Mouse (Mus musculus) large intestine, adult 2 months (tissue): ENCODE results near the gene Rufy2. TPM values are rescaled to one million over a fixed set of nuclear protein-coding genes. Genes with fewer than 3 reads are reported as not detected.
A peak's percentile ranks its signal among the peaks of the same experiment; 100 is the strongest.

Experiments
- DNase-seq: peaks from one replicate; pipeline ENCODE4 v3.0.0-alpha.2; 2012; ENCODE audit warnings: low read depth, low spot score
- WGBS: fragments of 180-500 bp; shearing (Covaris S2); methylation state at CpG from one replicate; pipeline ENCODE4 v1.1.7; 2018; 5-methylcytosine and 5-hydroxymethylcytosine counted together
- polyA plus RNA-seq: library from polyadenylated mRNA; depleted of rRNA; stranded (reverse); fragments of >200 nt; gene quantifications from 2 replicates; pipeline ENCODE4 v1.2.3, GENCODE M21; 2012; rRNA removed

Gene Rufy2
- 1.5 and 2.3 TPM in 2 replicates for polyA plus RNA-seq

DNA sequence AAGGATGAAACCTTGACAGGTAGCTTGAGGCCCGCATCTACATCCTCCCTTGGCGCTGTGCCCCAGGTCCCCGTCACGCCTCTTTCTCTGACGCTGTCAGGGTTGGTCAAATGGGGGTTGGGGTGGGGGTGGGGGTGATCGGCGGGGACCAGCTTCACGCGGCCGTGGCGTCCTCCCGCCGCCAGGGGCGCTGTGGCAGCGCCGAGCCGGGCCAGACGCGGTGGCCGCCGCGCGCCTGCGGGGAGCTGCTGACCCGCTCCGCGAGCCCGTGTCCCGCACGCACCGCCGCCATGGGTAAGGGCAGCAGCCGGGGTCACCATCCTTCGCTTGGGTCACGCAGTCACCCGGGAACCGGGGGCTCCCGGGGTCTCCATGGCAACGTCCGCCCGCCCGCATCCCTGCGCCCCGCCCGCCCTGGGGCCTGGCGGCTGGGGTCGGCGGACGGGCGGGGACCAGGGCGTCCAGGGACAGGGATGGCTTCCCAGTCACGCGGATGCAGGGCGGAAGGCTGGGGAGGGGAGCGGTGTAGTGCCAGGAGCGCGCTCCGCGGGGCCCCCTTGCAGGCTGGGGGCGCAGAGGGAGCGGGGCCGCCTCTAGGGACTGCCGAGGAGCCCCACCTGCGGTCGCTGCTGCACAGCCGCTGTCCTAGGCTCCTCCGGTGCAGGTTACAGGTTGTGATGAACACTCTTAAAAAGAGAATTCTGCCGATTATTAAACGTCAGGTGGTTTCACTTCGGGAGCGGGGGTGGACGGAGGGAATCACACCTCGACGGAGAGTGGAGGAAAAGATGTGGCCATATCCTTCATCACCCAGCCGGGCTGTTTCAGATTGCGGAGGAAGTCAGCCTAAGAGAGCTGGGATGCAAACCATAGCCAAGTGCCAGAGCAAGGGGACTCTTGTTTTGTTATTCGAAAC, at the start of gene Rufy2:
TSS of gene Rufy2 (plus strand) at position 185 of the 916 bp plus-strand sequence.
- under 1% methylated on average over 77 of the region's 77 CpGs for WGBS
- DNase-seq = no peak

- DNase-seq = no peak
- 100% methylated on average over 1 of the region's 1 CpGs for WGBS
Observed at GRCm38 (mm10) chr10:62932381-62932780, 47.6 kb upstream of the Rufy2 start.

DNA sequence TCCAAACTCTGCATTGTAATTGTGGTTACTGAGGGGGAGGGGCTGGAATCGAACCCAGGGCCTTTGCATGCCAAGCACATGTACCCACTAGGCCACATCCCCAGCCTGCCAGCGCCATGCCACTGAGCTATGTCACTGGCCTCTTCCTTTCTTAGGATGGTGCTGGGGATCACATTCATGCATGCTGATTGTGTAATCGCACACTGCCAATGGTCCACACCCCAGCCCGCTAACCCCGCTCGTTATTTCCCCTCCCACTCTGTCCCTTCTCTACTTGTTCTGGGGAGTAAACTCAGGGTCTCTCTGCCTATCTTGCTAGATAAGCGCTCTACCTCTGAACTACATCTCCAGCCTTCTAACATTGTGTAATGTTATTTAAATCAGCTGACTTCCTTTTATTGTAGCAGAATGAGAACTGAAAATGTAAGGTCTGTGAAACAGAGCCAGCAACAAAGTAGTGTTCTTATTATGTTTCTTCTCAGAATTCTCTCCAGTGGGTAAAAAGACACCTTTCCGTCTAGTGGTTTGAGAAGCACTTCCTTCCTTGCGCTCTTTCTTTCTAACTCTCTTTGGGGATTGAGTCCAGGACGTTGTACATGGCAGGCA, 34.9 kb upstream of the Rufy2 start:
- DNase-seq = no peak
- 82% methylated on average over 10 of the region's 10 CpGs for WGBS

DNA sequence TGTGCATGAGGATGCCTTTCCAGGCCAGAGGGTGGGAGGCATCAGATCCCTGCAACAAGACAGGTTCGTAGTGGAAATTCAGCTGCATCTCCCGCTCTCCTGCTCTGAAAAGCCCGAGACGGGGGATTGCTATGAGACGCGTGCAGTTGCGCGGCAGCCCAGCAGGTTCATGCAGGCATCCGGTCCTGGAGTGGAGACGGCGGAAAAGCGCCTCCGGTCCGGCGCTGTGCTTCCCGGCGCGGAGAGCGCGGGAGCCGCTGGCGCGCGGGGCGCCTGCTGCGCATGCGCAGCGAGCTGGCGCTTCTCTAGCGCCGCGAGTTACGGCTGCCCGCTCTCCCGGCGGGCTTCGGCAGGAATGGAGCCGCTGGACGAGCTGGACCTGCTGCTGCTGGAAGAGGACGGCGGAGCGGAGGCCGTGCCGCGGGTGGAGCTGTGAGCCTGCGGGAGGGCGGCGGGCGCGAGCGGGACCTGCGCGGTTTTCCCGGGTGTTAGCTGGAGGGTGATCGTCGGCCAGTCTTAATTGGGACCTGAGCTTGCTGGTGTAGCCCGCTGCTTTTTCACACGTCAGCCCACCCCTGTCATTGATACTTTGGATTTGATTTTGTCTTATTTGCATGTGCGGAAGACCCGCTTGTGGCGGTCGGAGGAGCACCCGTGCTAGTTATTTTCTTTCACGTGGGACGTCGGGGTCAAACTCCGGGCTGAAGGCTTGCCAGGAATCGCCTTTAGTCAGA, 33.1 kb upstream of the Rufy2 start, which contains the start of gene Dna2:
TSS of gene Dna2 (plus strand) at position 289 of the 734 bp plus-strand sequence.
- peak; percentile 33 for DNase-seq
- WGBS = under 1% methylated on average over 68 of the region's 68 CpGs

GRCm38 (mm10) chr10:62948551-62948950, 31.5 kb upstream of the Rufy2 start:
- no peak for DNase-seq
- 86% methylated on average over 7 of the region's 7 CpGs for WGBS

- WGBS = 94% methylated on average over 7 of the region's 7 CpGs
- no peak for DNase-seq
Observed at GRCm38 (mm10) chr10:62963956-62964355, 16.1 kb upstream of the Rufy2 start.

DNA sequence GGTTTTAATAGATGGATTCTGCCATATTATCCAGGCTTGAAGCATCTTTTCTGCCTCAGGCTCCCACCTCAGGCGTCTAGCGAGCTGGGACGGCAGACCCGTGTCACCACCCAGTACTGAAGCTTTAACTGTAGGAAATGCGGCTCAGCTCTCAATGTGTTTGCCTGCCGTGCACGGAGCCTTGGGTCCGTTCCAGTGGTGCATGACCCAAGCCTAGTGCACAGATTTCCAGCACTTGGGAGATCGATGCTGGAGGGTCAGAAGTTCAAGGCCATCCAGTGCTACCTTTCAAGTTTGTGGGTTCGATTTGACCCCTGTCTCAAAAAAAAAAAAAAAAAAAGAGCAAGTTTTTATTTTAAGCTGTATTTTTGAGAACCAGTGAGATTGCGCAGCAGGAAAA, 14.2 kb upstream of the Rufy2 start:
- DNase-seq = no peak
- WGBS = 93% methylated on average over 11 of the region's 11 CpGs

GRCm38 (mm10) chr10:62966291-62966690, 13.7 kb upstream of the Rufy2 start:
- DNase-seq = no peak
- WGBS = 93% methylated on average over 15 of the region's 15 CpGs

DNA sequence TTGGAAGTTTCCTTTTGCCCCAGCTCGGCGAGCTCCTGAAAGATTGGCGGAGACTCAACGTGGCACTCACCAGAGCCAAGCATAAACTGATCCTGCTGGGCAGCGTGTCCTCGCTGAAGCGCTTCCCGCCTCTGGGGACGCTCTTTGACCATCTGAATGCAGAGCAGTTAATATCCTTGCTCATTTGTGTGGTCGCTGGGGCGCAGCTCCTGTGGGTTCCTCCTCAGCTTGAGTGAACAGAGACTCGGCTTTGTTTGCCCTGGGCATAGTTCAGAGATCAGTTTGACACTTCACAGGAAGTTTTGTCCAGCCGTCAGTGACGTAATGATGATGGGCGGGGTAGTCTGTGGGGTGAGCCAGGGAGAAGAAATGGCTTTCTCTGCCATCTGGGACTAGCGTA, 8.2 kb upstream of the Rufy2 start:
- DNase-seq = no peak
- 30% methylated on average over 16 of the region's 16 CpGs for WGBS

DNA sequence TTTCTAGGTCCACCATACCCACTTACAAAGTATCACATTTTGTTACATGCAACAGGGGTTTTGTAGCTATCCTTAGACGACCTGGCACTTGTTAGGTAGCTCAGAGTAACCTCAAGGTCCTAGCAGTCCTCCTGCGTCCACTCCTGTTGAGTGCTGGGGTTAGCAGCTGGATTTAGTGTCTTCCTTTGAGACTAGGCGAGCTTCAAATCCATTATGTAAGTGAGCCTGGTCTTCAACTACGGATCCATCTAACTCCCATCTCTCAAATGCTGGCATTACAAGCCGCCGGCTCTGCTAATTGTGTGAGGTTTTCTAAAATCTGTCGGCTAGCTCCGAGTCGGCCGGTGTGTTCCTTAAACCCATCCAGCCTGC, 370 bp upstream of the Rufy2 start:
- 13% methylated on average over 10 of the region's 10 CpGs for WGBS
- no peak for DNase-seq

- 66% methylated on average over 11 of the region's 11 CpGs for WGBS
- no peak for DNase-seq
Observed at GRCm38 (mm10) chr10:62984072-62984471, 4.0 kb downstream of the Rufy2 start.

GRCm38 (mm10) chr10:62984495-62984894, 4.5 kb downstream of the Rufy2 start:
- DNase-seq = no peak
- 75% methylated on average over 6 of the region's 6 CpGs for WGBS

- WGBS = 33% methylated on average over 3 of the region's 3 CpGs
- no peak for DNase-seq
Observed at GRCm38 (mm10) chr10:62987341-62987740, 7.3 kb downstream of the Rufy2 start.

- 96% methylated on average over 15 of the region's 15 CpGs for WGBS
- no peak for DNase-seq
Observed at GRCm38 (mm10) chr10:62990636-62991035, 10.6 kb downstream of the Rufy2 start.

DNA sequence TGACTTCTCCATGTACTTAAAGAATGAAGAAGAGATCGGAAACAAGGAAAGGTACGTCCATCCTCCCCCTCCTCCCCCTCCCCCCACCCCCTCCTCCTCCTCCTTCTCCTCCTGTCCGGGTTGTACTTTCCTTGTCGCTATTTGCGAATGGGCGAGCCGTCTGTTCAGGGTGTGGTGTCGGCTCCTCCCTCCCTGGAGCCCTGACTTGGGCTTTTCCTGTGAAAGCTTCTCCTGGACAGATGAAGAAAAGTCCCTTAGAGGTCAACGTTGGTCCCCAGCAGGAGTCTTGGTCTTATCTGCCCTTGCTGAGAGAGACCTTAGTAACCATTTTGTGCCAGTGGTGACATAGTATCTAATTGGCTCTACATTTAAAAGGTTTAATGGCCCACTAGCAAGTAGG, 14.0 kb downstream of the Rufy2 start:
- 50% methylated on average over 6 of the region's 9 CpGs for WGBS

GRCm38 (mm10) chr10:63000584-63000983, 20.6 kb downstream of the Rufy2 start:
- 78% methylated on average over 9 of the region's 9 CpGs for WGBS

More for the DNA sequence above, 14.0 kb downstream of the Rufy2 start:
- DNase-seq = no peak

GRCm38 (mm10) chr10:63003252-63003651, 23.2 kb downstream of the Rufy2 start:
- no peak for DNase-seq
- WGBS = 81% methylated on average over 9 of the region's 9 CpGs

More at GRCm38 (mm10) chr10:63000584-63000983, 20.6 kb downstream of the Rufy2 start:
- no peak for DNase-seq

DNA sequence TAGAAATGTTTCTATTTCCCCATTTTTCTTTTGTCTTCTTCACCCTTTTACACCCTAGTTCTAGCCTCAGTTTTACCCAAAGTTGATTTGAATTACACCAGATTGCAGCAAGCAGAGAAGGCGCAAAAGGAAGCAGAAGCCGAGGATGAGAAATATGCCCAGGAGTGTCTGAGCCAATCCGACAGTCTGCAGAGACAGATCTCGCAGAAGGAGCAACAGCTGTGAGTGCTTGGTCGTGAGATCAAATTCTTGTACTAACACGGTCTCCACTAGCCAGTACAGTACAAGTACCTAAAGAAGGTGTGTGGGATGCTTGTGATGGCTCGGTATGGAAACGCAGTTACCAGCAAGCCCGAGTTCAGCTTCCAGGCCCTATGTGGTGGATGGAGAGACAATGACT, 24.5 kb downstream of the Rufy2 start:
- DNase-seq = no peak
- 92% methylated on average over 9 of the region's 9 CpGs for WGBS

DNA sequence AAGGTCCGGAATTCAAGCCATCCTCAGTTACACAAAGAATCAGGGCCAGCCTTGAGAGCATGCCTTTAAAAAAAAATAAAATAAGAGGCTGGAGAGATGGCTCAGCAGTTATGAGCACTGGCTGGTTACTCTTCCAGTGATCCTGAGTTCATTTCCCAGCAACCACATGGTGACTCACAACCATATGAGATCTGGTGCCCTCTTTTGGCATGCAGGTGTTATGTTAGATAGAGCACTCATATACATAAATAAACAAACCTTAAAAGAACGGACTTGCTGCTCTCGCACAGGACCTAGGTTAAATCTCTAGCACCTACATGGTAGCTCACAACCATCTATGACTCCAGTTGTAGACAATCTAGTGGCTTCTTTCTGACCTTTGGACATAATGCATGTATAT, 28.2 kb downstream of the Rufy2 start:
- no peak for DNase-seq
- WGBS = 33% methylated on average over 3 of the region's 3 CpGs

DNA sequence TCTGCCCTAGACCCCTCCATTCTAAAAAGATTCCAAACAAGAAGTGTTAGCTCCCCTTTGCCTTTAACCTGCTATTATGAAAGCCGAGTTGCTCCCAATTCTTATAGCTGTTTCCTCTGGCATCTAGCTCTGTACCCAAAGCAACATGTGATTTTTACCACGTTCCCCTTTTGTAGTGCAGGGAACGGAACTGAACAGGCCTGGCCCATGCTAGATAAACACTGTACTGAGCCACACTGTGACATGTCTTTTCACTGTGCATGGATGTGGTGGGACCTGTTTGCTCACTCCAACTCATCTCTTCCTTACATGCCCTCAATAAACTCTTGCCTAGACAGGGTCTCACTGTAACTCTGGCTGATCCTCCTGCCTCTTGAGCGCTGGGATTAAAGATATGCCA, 30.2 kb downstream of the Rufy2 start:
- 71% methylated on average over 4 of the region's 4 CpGs for WGBS
- DNase-seq = no peak
